Mouse (Mus musculus): ENCODE measurements around the gene Atp2a3. TPM values are rescaled to one million over a fixed set of nuclear protein-coding genes. Genes with fewer than 3 reads are reported as not detected.

Gene Atp2a3
- polyA plus RNA-seq, 1 experiment from 2014 or later = 0.40 TPM

DNA sequence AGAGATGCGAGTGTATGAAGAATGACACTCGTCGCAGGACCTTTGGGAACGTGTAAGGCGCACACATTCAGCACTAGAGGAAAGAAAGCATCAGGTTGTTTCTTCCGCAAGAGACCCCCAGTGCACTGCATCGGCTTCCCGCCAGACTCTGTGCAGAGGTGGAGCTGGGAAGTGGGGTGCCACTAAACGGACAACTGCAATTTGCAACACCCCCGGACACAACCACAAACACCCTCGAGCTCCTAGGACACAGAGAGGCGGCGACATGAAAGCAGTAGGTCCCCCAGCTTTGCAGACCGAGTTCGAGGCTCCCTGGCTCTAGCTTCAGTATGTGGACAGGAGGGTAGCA is 272 bp upstream of the Atp2a3 start:
- Histone ChIP-seq H3K27ac (no peak overlapping the region), H3K9ac (no peak overlapping the region), H3K27me3 (peaks cover 50% of the 10 kb centered on the region), H3K9me3 (replicated peaks) (no peaks in the 10 kb centered on the region), H3K4me2 (peak overlapping the region; percentile 54), H3K4me3 (peak overlapping the region; percentile 33), H3K4me1 (peaks cover 9% of the 10 kb centered on the region), H3K36me3 (ENCODE audit: poor library complexity, severe bottlenecking) (no peaks in the 10 kb centered on the region)
- 1% methylated on average over 15 of the region's 15 CpGs for WGBS
- ATAC-seq = no peak

- H3K4me3 ChIP-seq = no peak overlapping the region
- 82% methylated on average over 2 of the region's 2 CpGs for WGBS
- H3K27ac ChIP-seq = no peak overlapping the region
- ATAC-seq = no peak
- H3K9ac ChIP-seq = no peak overlapping the region
- H3K36me3 ChIP-seq (ENCODE audit: poor library complexity, severe bottlenecking) = no peaks in the 10 kb centered on the region
- peaks cover 9% of the 10 kb centered on the region for H3K4me1 ChIP-seq
- no peaks in the 10 kb centered on the region for H3K9me3 ChIP-seq (replicated peaks)
- H3K27me3 ChIP-seq = peaks cover 50% of the 10 kb centered on the region
- H3K4me2 ChIP-seq = no peak overlapping the region
Observed at GRCm38 (mm10) chr11:72962378-72962777, 1.4 kb downstream of the Atp2a3 start.

- 50% methylated on average over 7 of the region's 7 CpGs for WGBS
- no peak overlapping the region for H3K27ac ChIP-seq
Observed at GRCm38 (mm10) chr11:72963058-72963788, 2.3 kb downstream of the Atp2a3 start.

DNA sequence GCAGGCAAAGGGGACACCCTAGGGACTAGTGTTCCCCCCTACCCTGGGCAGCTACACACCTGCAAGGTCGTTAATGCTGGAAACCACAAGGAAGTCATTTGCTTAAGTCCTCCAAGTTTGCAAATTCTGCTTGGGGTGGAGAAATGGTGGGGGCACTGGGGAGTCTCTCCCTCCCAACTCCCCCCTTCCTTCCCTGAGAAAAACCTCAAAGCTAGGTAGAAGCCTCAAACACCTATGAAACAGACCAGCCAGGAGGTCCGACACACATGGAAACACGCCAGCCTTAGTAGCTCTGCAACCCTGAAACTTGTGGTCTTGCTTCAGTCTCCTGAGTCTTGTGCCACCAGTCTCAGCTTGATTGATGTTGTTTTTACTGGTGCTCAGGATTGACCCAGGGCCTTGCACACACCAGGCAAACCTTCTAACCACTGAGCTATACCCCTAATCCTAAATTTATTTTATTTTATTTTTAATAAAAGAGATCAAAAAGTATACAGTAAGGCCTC is 2.9 kb downstream of the Atp2a3 start:
- 69% methylated on average over 3 of the region's 3 CpGs for whole genome bisulfite sequencing
- Histone ChIP-seq H3K4me2 (no peak overlapping the region), H3K27ac (no peak overlapping the region), H3K36me3 (ENCODE audit: poor library complexity, severe bottlenecking) (no peaks in the 10 kb centered on the region), H3K4me1 (peaks cover 9% of the 10 kb centered on the region), H3K9me3 (replicated peaks) (no peaks in the 10 kb centered on the region), H3K27me3 (peaks cover 49% of the 10 kb centered on the region), H3K9ac (no peak overlapping the region), H3K4me3 (no peak overlapping the region)
- ATAC-seq = no peak

More at GRCm38 (mm10) chr11:72963058-72963788, 2.3 kb downstream of the Atp2a3 start:
- no peak overlapping the region for H3K4me3 ChIP-seq
- no peak overlapping the region for H3K9ac ChIP-seq
- peaks cover 50% of the 10 kb centered on the region for H3K27me3 ChIP-seq
- H3K4me1 ChIP-seq = peaks cover 9% of the 10 kb centered on the region
- no peaks in the 10 kb centered on the region for H3K9me3 ChIP-seq (replicated peaks)
- ATAC-seq = no peak
- H3K4me2 ChIP-seq = no peak overlapping the region
- no peaks in the 10 kb centered on the region for H3K36me3 ChIP-seq (ENCODE audit: poor library complexity, severe bottlenecking)

DNA sequence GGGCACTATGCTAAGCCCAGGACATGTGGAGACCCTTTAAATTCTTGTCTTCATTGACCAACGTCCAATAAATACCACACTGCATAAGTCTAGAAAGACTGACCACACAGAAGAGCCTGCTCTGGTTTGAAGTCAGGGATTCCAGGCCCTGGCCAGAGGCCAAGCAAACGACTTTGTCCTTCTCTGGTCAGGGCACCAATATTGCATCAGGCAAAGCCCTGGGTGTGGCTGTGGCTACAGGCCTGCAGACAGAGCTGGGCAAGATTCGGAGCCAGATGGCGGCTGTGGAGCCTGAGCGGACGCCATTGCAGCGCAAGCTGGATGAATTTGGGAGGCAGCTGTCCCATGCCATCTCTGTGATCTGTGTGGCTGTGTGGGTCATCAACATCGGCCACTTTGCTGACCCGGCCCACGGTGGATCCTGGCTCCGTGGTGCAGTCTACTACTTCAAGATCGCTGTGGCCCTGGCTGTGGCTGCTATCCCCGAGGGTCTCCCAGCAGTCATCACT is 14.1 kb downstream of the Atp2a3 start:
- WGBS = 86% methylated on average over 13 of the region's 13 CpGs

GRCm38 (mm10) chr11:72982516-72982915 is 21.5 kb downstream of the Atp2a3 start:
- WGBS = 85% methylated on average over 9 of the region's 9 CpGs
- H3K4me1 ChIP-seq = no peaks in the 10 kb centered on the region
- no peaks in the 10 kb centered on the region for H3K27me3 ChIP-seq
- H3K9me3 ChIP-seq (replicated peaks) = no peaks in the 10 kb centered on the region
- no peak overlapping the region for H3K4me3 ChIP-seq
- no peak for ATAC-seq
- no peak overlapping the region for H3K4me2 ChIP-seq
- no peak overlapping the region for H3K9ac ChIP-seq
- no peaks in the 10 kb centered on the region for H3K36me3 ChIP-seq (ENCODE audit: poor library complexity, severe bottlenecking)
- no peak overlapping the region for H3K27ac ChIP-seq

More for the DNA sequence above, 14.1 kb downstream of the Atp2a3 start:
- no peaks in the 10 kb centered on the region for H3K27me3 ChIP-seq
- H3K9ac ChIP-seq = no peak overlapping the region
- ATAC-seq = no peak
- no peak overlapping the region for H3K4me2 ChIP-seq
- H3K4me3 ChIP-seq = no peak overlapping the region
- no peaks in the 10 kb centered on the region for H3K9me3 ChIP-seq (replicated peaks)
- no peaks in the 10 kb centered on the region for H3K4me1 ChIP-seq
- no peak overlapping the region for H3K27ac ChIP-seq
- no peaks in the 10 kb centered on the region for H3K36me3 ChIP-seq (ENCODE audit: poor library complexity, severe bottlenecking)

DNA sequence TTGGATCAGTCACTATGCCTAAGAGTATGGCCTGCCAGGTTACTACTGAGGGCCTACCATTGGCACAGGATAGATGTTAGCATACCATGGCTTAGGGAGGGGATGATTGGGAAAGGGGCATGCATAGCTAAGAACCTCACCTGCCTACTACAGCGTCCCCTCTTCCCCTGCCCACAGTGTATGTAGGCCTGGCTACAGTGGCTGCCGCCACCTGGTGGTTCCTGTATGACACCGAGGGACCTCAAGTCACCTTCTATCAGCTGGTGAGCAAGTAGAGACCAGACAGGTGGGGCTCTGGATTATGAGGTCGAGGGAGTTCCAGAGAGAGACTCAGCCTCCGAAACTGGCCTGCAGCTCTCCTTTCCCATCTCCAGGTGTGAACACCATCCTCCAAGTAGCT is 22.3 kb downstream of the Atp2a3 start:
- Histone ChIP-seq H3K27me3 (no peaks in the 10 kb centered on the region), H3K4me1 (no peaks in the 10 kb centered on the region), H3K4me3 (no peak overlapping the region), H3K27ac (no peak overlapping the region), H3K9ac (no peak overlapping the region), H3K9me3 (replicated peaks) (no peaks in the 10 kb centered on the region), H3K36me3 (ENCODE audit: poor library complexity, severe bottlenecking) (no peaks in the 10 kb centered on the region), H3K4me2 (no peak overlapping the region)
- WGBS = 51% methylated on average over 5 of the region's 5 CpGs
- no peak for ATAC-seq

GRCm38 (mm10) chr11:72986745-72987144 is 25.8 kb downstream of the Atp2a3 start:
- H3K4me3 ChIP-seq = no peak overlapping the region
- H3K27me3 ChIP-seq = no peaks in the 10 kb centered on the region
- H3K4me2 ChIP-seq = no peak overlapping the region
- H3K27ac ChIP-seq = no peak overlapping the region
- no peaks in the 10 kb centered on the region for H3K36me3 ChIP-seq (ENCODE audit: poor library complexity, severe bottlenecking)
- H3K4me1 ChIP-seq = no peaks in the 10 kb centered on the region
- no peaks in the 10 kb centered on the region for H3K9me3 ChIP-seq (replicated peaks)
- no peak for ATAC-seq
- H3K9ac ChIP-seq = no peak overlapping the region
- WGBS = 83% methylated on average over 5 of the region's 5 CpGs

GRCm38 (mm10) chr11:72987234-72987633 is 26.3 kb downstream of the Atp2a3 start:
- Histone ChIP-seq H3K4me1 (no peaks in the 10 kb centered on the region), H3K36me3 (ENCODE audit: poor library complexity, severe bottlenecking) (no peaks in the 10 kb centered on the region), H3K9me3 (replicated peaks) (no peaks in the 10 kb centered on the region), H3K9ac (no peak overlapping the region), H3K27ac (no peak overlapping the region), H3K27me3 (no peaks in the 10 kb centered on the region), H3K4me2 (no peak overlapping the region), H3K4me3 (no peak overlapping the region)
- WGBS = 79% methylated on average over 5 of the region's 5 CpGs
- ATAC-seq = no peak

DNA sequence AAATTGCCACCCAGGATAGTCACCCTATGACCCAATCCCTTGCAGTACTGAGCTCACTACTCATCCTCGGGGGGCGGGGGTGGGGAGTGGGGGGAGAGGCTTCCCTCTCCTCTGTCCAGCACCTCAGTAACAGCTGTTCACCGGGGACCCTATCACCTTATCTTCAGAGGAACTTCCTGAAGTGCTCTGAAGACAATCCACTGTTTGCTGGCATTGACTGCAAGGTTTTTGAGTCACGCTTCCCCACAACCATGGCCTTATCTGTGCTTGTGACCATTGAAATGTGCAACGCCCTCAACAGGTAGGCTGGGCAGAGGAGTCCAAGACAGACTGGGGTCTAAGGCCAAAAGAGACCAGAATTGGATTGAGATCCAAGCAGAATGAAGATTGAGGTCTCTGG is 26.8 kb downstream of the Atp2a3 start:
- Histone ChIP-seq H3K4me1 (no peaks in the 10 kb centered on the region), H3K27me3 (no peaks in the 10 kb centered on the region), H3K27ac (no peak overlapping the region), H3K9me3 (replicated peaks) (no peaks in the 10 kb centered on the region), H3K36me3 (ENCODE audit: poor library complexity, severe bottlenecking) (no peaks in the 10 kb centered on the region), H3K4me2 (no peak overlapping the region), H3K9ac (no peak overlapping the region), H3K4me3 (no peak overlapping the region)
- WGBS = 86% methylated on average over 5 of the region's 5 CpGs
- no peak for ATAC-seq

- Histone ChIP-seq H3K9me3 (replicated peaks) (no peaks in the 10 kb centered on the region), H3K4me2 (no peak overlapping the region), H3K9ac (no peak overlapping the region), H3K27ac (no peak overlapping the region), H3K4me3 (no peak overlapping the region), H3K27me3 (no peaks in the 10 kb centered on the region), H3K4me1 (no peaks in the 10 kb centered on the region), H3K36me3 (ENCODE audit: poor library complexity, severe bottlenecking) (no peaks in the 10 kb centered on the region)
- ATAC-seq = no peak
- WGBS = 89% methylated on average over 6 of the region's 6 CpGs
Observed at GRCm38 (mm10) chr11:72989044-72989443, 28.1 kb downstream of the Atp2a3 start.

DNA sequence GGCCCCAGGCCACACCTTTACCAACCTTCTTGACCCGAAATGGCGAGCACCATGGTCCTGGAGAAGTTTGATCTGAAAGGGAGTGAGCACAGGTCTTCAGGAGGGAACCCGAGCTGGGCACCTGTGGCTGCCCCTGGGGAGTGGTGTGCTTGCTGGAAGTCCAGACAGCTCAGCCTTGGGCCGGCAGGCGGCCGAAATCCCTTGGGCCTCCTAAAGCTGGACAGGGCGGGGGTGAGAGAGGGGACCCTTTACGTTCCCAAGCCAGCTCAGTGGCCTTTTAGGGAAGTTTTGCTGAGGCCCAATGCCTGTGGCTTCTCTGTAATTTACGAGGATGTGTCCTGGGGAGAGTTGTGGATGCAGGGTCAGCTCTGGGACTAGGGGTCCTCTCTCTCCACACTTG is 29.7 kb downstream of the Atp2a3 start:
- H3K27ac ChIP-seq = no peak overlapping the region
- no peak overlapping the region for H3K4me3 ChIP-seq
- H3K9me3 ChIP-seq (replicated peaks) = no peaks in the 10 kb centered on the region
- no peaks in the 10 kb centered on the region for H3K4me1 ChIP-seq
- H3K4me2 ChIP-seq = no peak overlapping the region
- 76% methylated on average over 9 of the region's 9 CpGs for WGBS
- no peak overlapping the region for H3K9ac ChIP-seq
- no peaks in the 10 kb centered on the region for H3K27me3 ChIP-seq
- no peak for ATAC-seq
- H3K36me3 ChIP-seq (ENCODE audit: poor library complexity, severe bottlenecking) = no peaks in the 10 kb centered on the region

DNA sequence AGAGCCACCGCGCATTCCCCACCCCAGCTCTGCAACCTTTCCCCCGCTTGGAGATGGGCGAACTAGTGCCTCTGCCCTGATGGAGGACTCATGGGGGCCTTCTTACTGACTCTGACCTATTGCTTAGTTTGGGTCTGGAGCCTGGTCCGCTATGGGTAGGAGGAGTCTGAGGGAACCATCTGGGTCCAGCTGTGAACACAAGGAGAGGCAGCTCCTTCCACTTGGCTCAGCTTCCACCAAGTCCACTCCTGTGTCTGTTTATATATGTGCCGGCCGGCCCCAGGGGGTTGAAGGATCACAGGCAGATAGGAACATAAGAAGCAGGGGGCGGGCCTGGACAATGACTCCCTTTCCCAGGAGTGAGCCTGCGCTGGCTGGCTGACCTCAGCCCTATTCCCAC is 31.0 kb downstream of the Atp2a3 start:
- Histone ChIP-seq H3K9ac (no peak overlapping the region), H3K27me3 (no peaks in the 10 kb centered on the region), H3K4me1 (no peaks in the 10 kb centered on the region), H3K9me3 (replicated peaks) (no peaks in the 10 kb centered on the region), H3K36me3 (ENCODE audit: poor library complexity, severe bottlenecking) (no peaks in the 10 kb centered on the region), H3K4me2 (no peak overlapping the region), H3K4me3 (no peak overlapping the region), H3K27ac (no peak overlapping the region)
- ATAC-seq = no peak
- 75% methylated on average over 9 of the region's 9 CpGs for WGBS
